Mouse (Mus musculus): ENCODE measurements around the gene Ndufs3. TPM values are rescaled to one million over a fixed set of nuclear protein-coding genes. Genes with fewer than 3 reads are reported as not detected.

The Ndufs3 gene
- polyA plus RNA-seq, 1 experiment from 2014 or later, result 216 TPM

Other genes with a start within 250 kb of the Ndufs3 start
- 70.8 and 79.1 TPM in 2 replicates for gene Nup160, start 227.6 kb downstream of the Ndufs3 start, polyA plus RNA-seq (2016; fragmentation: Nextera tagmentation; extraction: Ambion mirVana)
- 106 and 125 TPM in 2 replicates for gene Fnbp4, start 159.5 kb downstream of the Ndufs3 start, polyA plus RNA-seq (2016; fragmentation: Nextera tagmentation; extraction: Ambion mirVana)
- 0.33 and 0.36 TPM in 2 replicates for gene Agbl2, start 122.1 kb downstream of the Ndufs3 start, polyA plus RNA-seq (2016; fragmentation: Nextera tagmentation; extraction: Ambion mirVana)
- 217 and 233 TPM in 2 replicates for gene Mtch2, start 57.7 kb downstream of the Ndufs3 start, polyA plus RNA-seq (2016; fragmentation: Nextera tagmentation; extraction: Ambion mirVana)
- gene C1qtnf4, start 19.0 kb downstream of the Ndufs3 start, polyA plus RNA-seq (2016; fragmentation: Nextera tagmentation; extraction: Ambion mirVana), result 3.2 and 5.5 TPM in 2 replicates
- 52.0 and 63.6 TPM in 2 replicates for gene Kbtbd4, start 87 bp downstream of the Ndufs3 start, polyA plus RNA-seq (2016; fragmentation: Nextera tagmentation; extraction: Ambion mirVana)
- gene Celf1, start 35.6 kb upstream of the Ndufs3 start, polyA plus RNA-seq (2016; fragmentation: Nextera tagmentation; extraction: Ambion mirVana), result 139 and 150 TPM in 2 replicates
- gene Rapsn, start 130.8 kb upstream of the Ndufs3 start, polyA plus RNA-seq (2016; fragmentation: Nextera tagmentation; extraction: Ambion mirVana), result 0.30 and 1.4 TPM in 2 replicates
- gene Psmc3, start 149.2 kb upstream of the Ndufs3 start, polyA plus RNA-seq (2016; fragmentation: Nextera tagmentation; extraction: Ambion mirVana), result 359 and 373 TPM in 2 replicates
- gene Slc39a13, start 165.6 kb upstream of the Ndufs3 start, polyA plus RNA-seq (2016; fragmentation: Nextera tagmentation; extraction: Ambion mirVana), result 18.1 and 31.6 TPM in 2 replicates
- 2.0 and 2.6 TPM in 2 replicates for gene Spi1, start 177.6 kb upstream of the Ndufs3 start, polyA plus RNA-seq (2016; fragmentation: Nextera tagmentation; extraction: Ambion mirVana)
- gene Mybpc3, start 213.3 kb upstream of the Ndufs3 start, polyA plus RNA-seq (2016; fragmentation: Nextera tagmentation; extraction: Ambion mirVana), result 0.44 and 0.49 TPM in 2 replicates

All from limb, embryonic 10.5 days (tissue).